Mouse (Mus musculus): ENCODE measurements around the gene Lrrc8d.

GRCm38 (mm10) chr5:105699141-105700069, at the start of gene Lrrc8d:
- no peak for TF ChIP-seq POLR2A (IDR thresholded peaks at IDR 0.05; ENCODE audit: borderline replicate concordance, insufficient read depth, low read length)
- no peak for TF ChIP-seq CTCF (IDR thresholded peaks at IDR 0.05; ENCODE audit: borderline replicate concordance, insufficient read depth, low read depth, low read length)

All from cerebellum, adult 2 months (tissue).